Mouse (Mus musculus): ENCODE measurements around the gene Cops9. TPM values are rescaled to one million over a fixed set of nuclear protein-coding genes. Genes with fewer than 3 reads are reported as not detected.
A peak's percentile ranks its signal among the peaks of the same experiment; 100 is the strongest.

Cops9 gene
- total and polyA plus RNA-seq, 2 experiments: 72.0 to 145 TPM

- WGBS: 47% methylated on average over 4 of the region's 4 CpGs
- no peak for TF ChIP-seq POLR2A (IDR thresholded peaks at IDR 0.05; ENCODE audit: extremely low read depth, insufficient read depth, low read length)
- no peak for TF ChIP-seq CTCF (IDR thresholded peaks at IDR 0.05; ENCODE audit: low read depth, low read length)
Measured at GRCm38 (mm10) chr1:92613175-92613574, 28.6 kb downstream of the Cops9 start.

DNA sequence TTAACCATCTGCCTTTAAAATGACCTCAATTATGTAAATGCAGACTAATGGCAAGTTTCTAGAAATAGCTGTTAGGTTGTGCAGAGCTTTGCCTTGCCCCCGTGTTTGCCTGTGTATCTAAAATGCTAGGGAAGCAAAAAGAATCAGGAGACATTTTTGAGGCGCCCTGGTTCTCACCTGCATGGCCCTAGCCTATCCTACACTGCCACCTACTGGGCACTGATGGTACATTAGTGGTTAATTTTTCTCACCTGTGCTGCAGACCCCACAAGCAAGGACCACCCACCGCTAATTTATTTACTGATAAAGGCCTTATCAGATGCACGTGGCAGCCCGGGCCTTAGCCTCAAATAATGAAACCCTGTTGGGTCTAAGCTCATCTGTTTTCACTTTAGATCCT is 30.8 kb downstream of the Cops9 start:
- Histone ChIP-seq H3K36me3 (ENCODE audit: control insufficient read depth, insufficient read depth, low read length) (no peaks in the 10 kb centered on the region), H3K27ac (replicated peaks; ENCODE audit: insufficient read depth, low read depth, low read length) (no peak overlapping the region), H3K9ac (ENCODE audit: low read depth, low read length) (no peak overlapping the region), H3K79me2 (ENCODE audit: control insufficient read depth, insufficient read depth, low read length) (no peaks in the 10 kb centered on the region), H3K27me3 (ENCODE audit: control insufficient read depth, insufficient read depth, low read length) (0 out of 2 replicates have a peak, but pooled peaks cover 2% of the 10 kb centered on the region), H3K4me1 (ENCODE audit: control insufficient read depth, insufficient read depth, low read length) (no peaks in the 10 kb centered on the region), H3K4me3 (ENCODE audit: insufficient read depth, low read depth, low read length) (no peak overlapping the region)
- no peak for TF ChIP-seq POLR2A (IDR thresholded peaks at IDR 0.05; ENCODE audit: extremely low read depth, insufficient read depth, low read length)
- peak; percentile 70 for TF ChIP-seq CTCF (IDR thresholded peaks at IDR 0.05; ENCODE audit: low read depth, low read length)
- DNase-seq (ENCODE audit: extremely low read depth, low read depth, low spot score): peak; percentile 24
- 3% methylated on average over 5 of the region's 5 CpGs for WGBS

More at GRCm38 (mm10) chr1:92613175-92613574, 28.6 kb downstream of the Cops9 start:
- no peak for DNase-seq (ENCODE audit: extremely low read depth, low read depth, low spot score)
- no peak overlapping the region for H3K9ac ChIP-seq (ENCODE audit: low read depth, low read length)
- 0 out of 2 replicates have a peak, but pooled peaks cover 2% of the 10 kb centered on the region for H3K27me3 ChIP-seq (ENCODE audit: control insufficient read depth, insufficient read depth, low read length)
- H3K79me2 ChIP-seq (ENCODE audit: control insufficient read depth, insufficient read depth, low read length): no peaks in the 10 kb centered on the region
- H3K36me3 ChIP-seq (ENCODE audit: control insufficient read depth, insufficient read depth, low read length): no peaks in the 10 kb centered on the region
- H3K27ac ChIP-seq (replicated peaks; ENCODE audit: insufficient read depth, low read depth, low read length): no peak overlapping the region
- H3K4me3 ChIP-seq (ENCODE audit: insufficient read depth, low read depth, low read length): no peak overlapping the region
- H3K4me1 ChIP-seq (ENCODE audit: control insufficient read depth, insufficient read depth, low read length): no peaks in the 10 kb centered on the region

- 60% methylated on average over 4 of the region's 4 CpGs for WGBS
- Histone ChIP-seq H3K36me3 (ENCODE audit: control insufficient read depth, insufficient read depth, low read length) (no peaks in the 10 kb centered on the region), H3K9ac (ENCODE audit: low read depth, low read length) (no peak overlapping the region), H3K27me3 (ENCODE audit: control insufficient read depth, insufficient read depth, low read length) (0 out of 2 replicates have a peak, but pooled peaks cover 2% of the 10 kb centered on the region), H3K27ac (replicated peaks; ENCODE audit: insufficient read depth, low read depth, low read length) (no peak overlapping the region), H3K79me2 (ENCODE audit: control insufficient read depth, insufficient read depth, low read length) (no peaks in the 10 kb centered on the region), H3K4me1 (ENCODE audit: control insufficient read depth, insufficient read depth, low read length) (no peaks in the 10 kb centered on the region), H3K4me3 (ENCODE audit: insufficient read depth, low read depth, low read length) (no peak overlapping the region)
- no peak for DNase-seq (ENCODE audit: extremely low read depth, low read depth, low spot score)
- TF ChIP-seq POLR2A (IDR thresholded peaks at IDR 0.05; ENCODE audit: extremely low read depth, insufficient read depth, low read length) (no peak), CTCF (IDR thresholded peaks at IDR 0.05; ENCODE audit: low read depth, low read length) (no peak)
Measured at GRCm38 (mm10) chr1:92607711-92608110, 34.1 kb downstream of the Cops9 start.

DNA sequence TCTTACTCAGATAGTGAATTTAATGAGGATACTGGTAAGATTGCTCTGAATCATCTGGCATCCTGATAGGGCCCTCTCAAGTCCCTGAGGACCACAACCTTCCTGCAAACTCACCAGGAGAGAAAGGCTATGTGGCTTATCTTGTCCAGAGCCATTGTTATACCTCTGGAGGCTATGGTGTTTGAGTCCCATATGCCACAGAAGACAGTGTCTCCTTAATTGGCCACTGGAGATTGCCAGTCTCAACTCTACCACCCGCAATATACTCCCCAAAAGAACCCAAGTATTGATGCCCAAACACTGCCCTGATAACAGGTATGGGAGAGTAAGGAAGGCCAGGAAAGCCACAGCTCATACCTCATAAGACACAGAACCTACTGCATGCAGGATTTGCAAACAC is 36.3 kb downstream of the Cops9 start, which contains the start of gene Olfr1410:
Gene Olfr1410, plus strand, starts transcription at position 301 of the 400 bp plus-strand sequence.
- no peak within 1 kb of the TSS for H3K27ac ChIP-seq (replicated peaks; ENCODE audit: insufficient read depth, low read depth, low read length)
- TF ChIP-seq POLR2A (IDR thresholded peaks at IDR 0.05; ENCODE audit: extremely low read depth, insufficient read depth, low read length) (no peak), CTCF (IDR thresholded peaks at IDR 0.05; ENCODE audit: low read depth, low read length) (no peak)
- DNase-seq (ENCODE audit: extremely low read depth, low read depth, low spot score): no peak
- H3K79me2 ChIP-seq (ENCODE audit: control insufficient read depth, insufficient read depth, low read length): no peaks in the 10 kb centered on the region
- no peaks in the 10 kb centered on the region for H3K36me3 ChIP-seq (ENCODE audit: control insufficient read depth, insufficient read depth, low read length)
- 69% methylated on average over 1 of the region's 1 CpGs for WGBS
- H3K9ac ChIP-seq (ENCODE audit: low read depth, low read length): no peak within 1 kb of the TSS
- no peaks in the 10 kb centered on the region for H3K4me1 ChIP-seq (ENCODE audit: control insufficient read depth, insufficient read depth, low read length)
- no peak within 1 kb of the TSS for H3K4me3 ChIP-seq (ENCODE audit: insufficient read depth, low read depth, low read length)
- no peaks in the 10 kb centered on the region for H3K27me3 ChIP-seq (ENCODE audit: control insufficient read depth, insufficient read depth, low read length)

DNA sequence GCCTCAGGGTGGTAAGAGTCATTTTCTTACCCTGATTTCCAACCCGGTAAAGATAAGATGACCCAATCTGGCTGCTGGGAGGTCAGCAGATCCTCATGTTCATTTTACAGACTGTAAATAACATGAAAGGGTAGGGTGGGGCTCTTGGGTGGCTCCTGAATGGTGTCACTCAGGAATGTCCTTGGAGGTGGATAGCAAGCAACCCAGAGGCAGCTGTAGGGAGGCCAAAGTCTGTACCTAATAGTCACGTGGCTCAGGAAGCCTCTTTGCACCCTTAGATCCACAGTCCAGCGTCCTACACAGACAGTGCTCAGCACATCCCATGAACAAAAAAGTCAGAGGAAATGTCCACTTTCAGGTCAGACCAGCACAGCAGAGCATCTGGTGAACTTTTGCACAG is 45.8 kb downstream of the Cops9 start:
- H3K27me3 ChIP-seq (ENCODE audit: control insufficient read depth, insufficient read depth, low read length): no peaks in the 10 kb centered on the region
- 75% methylated on average over 3 of the region's 3 CpGs for WGBS
- DNase-seq (ENCODE audit: extremely low read depth, low read depth, low spot score): no peak
- no peak overlapping the region for H3K4me3 ChIP-seq (ENCODE audit: insufficient read depth, low read depth, low read length)
- no peak overlapping the region for H3K9ac ChIP-seq (ENCODE audit: low read depth, low read length)
- no peak overlapping the region for H3K27ac ChIP-seq (replicated peaks; ENCODE audit: insufficient read depth, low read depth, low read length)
- H3K36me3 ChIP-seq (ENCODE audit: control insufficient read depth, insufficient read depth, low read length): no peaks in the 10 kb centered on the region
- TF ChIP-seq CTCF (IDR thresholded peaks at IDR 0.05; ENCODE audit: low read depth, low read length): no peak
- TF ChIP-seq POLR2A (IDR thresholded peaks at IDR 0.05; ENCODE audit: extremely low read depth, insufficient read depth, low read length): no peak
- H3K4me1 ChIP-seq (ENCODE audit: control insufficient read depth, insufficient read depth, low read length): no peaks in the 10 kb centered on the region
- no peaks in the 10 kb centered on the region for H3K79me2 ChIP-seq (ENCODE audit: control insufficient read depth, insufficient read depth, low read length)

- DNase-seq (ENCODE audit: extremely low read depth, low read depth, low spot score): no peak
- H3K4me3 ChIP-seq (ENCODE audit: insufficient read depth, low read depth, low read length): no peak within 1 kb of the TSS
- no peak within 1 kb of the TSS for H3K27ac ChIP-seq (replicated peaks; ENCODE audit: insufficient read depth, low read depth, low read length)
- no peaks in the 10 kb centered on the region for H3K27me3 ChIP-seq (ENCODE audit: control insufficient read depth, insufficient read depth, low read length)
- H3K4me1 ChIP-seq (ENCODE audit: control insufficient read depth, insufficient read depth, low read length): no peaks in the 10 kb centered on the region
- H3K79me2 ChIP-seq (ENCODE audit: control insufficient read depth, insufficient read depth, low read length): no peaks in the 10 kb centered on the region
- no peak within 1 kb of the TSS for H3K9ac ChIP-seq (ENCODE audit: low read depth, low read length)
- H3K36me3 ChIP-seq (ENCODE audit: control insufficient read depth, insufficient read depth, low read length): no peaks in the 10 kb centered on the region
- TF ChIP-seq POLR2A (IDR thresholded peaks at IDR 0.05; ENCODE audit: extremely low read depth, insufficient read depth, low read length): no peak
- TF ChIP-seq CTCF (IDR thresholded peaks at IDR 0.05; ENCODE audit: low read depth, low read length): no peak
Measured at GRCm38 (mm10) chr1:92594111-92594510, 47.7 kb downstream of the Cops9 start, which contains the start of gene Olfr1411. TSS of gene Olfr1411 (plus strand) at chr1:92594411.

Other genes starting within 250 kb of the Cops9 start
- 111 and 126 TPM in 2 replicates for gene Ndufa10, start 168.1 kb downstream of the Cops9 start, total RNA-seq (2014; rRNA removed)
- gene Ndufa10, start 168.1 kb downstream of the Cops9 start, polyA plus RNA-seq (2012; rRNA removed): 140 and 143 TPM in 2 replicates
- not detected in 2 replicates for gene Olfr1416, start 156.9 kb downstream of the Cops9 start, total RNA-seq (2014; rRNA removed)
- not detected in 2 replicates for gene Olfr1416, start 156.9 kb downstream of the Cops9 start, polyA plus RNA-seq (2012; rRNA removed)
- not detected in 2 replicates for gene Olfr1415, start 145.9 kb downstream of the Cops9 start, total RNA-seq (2014; rRNA removed)
- not detected in 2 replicates for gene Olfr1415, start 145.9 kb downstream of the Cops9 start, polyA plus RNA-seq (2012; rRNA removed)
- not detected in 2 replicates for gene Olfr1414, start 123.3 kb downstream of the Cops9 start, total RNA-seq (2014; rRNA removed)
- not detected in 2 replicates for gene Olfr1414, start 123.3 kb downstream of the Cops9 start, polyA plus RNA-seq (2012; rRNA removed)
- gene Olfr1413, start 70.7 kb downstream of the Cops9 start, total RNA-seq (2014; rRNA removed): not detected in 2 replicates
- gene Olfr1413, start 70.7 kb downstream of the Cops9 start, polyA plus RNA-seq (2012; rRNA removed): not detected in 2 replicates
- not detected in 2 replicates for gene Olfr1412, start 56.2 kb downstream of the Cops9 start, total RNA-seq (2014; rRNA removed)
- gene Olfr1412, start 56.2 kb downstream of the Cops9 start, polyA plus RNA-seq (2012; rRNA removed): not detected in 2 replicates
- gene Olfr1411, start 47.6 kb downstream of the Cops9 start, total RNA-seq (2014; rRNA removed): not detected in 2 replicates
- not detected in 2 replicates for gene Olfr1411, start 47.6 kb downstream of the Cops9 start, polyA plus RNA-seq (2012; rRNA removed)
- gene Olfr1410, start 36.2 kb downstream of the Cops9 start, total RNA-seq (2014; rRNA removed): not detected in 2 replicates
- gene Olfr1410, start 36.2 kb downstream of the Cops9 start, polyA plus RNA-seq (2012; rRNA removed): not detected in 2 replicates
- not detected in 2 replicates for gene Olfr12, start 24.2 kb downstream of the Cops9 start, total RNA-seq (2014; rRNA removed)
- gene Olfr12, start 24.2 kb downstream of the Cops9 start, polyA plus RNA-seq (2012; rRNA removed): not detected in 2 replicates
- not detected in 2 replicates for gene Otos, start 6.9 kb upstream of the Cops9 start, total RNA-seq (2014; rRNA removed)
- not detected in 2 replicates for gene Otos, start 6.9 kb upstream of the Cops9 start, polyA plus RNA-seq (2012; rRNA removed)
- gene Gpc1, start 189.7 kb upstream of the Cops9 start, total RNA-seq (2014; rRNA removed): 0.92 and 1.2 TPM in 2 replicates
- 1.2 and 2.1 TPM in 2 replicates for gene Gpc1, start 189.7 kb upstream of the Cops9 start, polyA plus RNA-seq (2012; rRNA removed)

All from liver, adult 2 months (tissue).